Comparison of ENCODE assay signal across 8 mouse cellular contexts in genomic region chr7:127841340-127842000, GRCm38 (mm10). TPM values are rescaled to one million over a fixed set of nuclear protein-coding genes. Genes with fewer than 3 reads are reported as not detected.
A peak's percentile ranks its signal among the peaks of the same experiment; 100 is the strongest.
DNase-seq lines count a peak whose midpoint lies in the region; ATAC-seq and TF ChIP-seq lines count a peak whose summit lies in the region.

No protein-coding gene starts in this region.

- H3K36me3 ChIP-seq in CH12.LX (replicated peaks in 1 of 2; ENCODE audit: control insufficient read depth in 1 of 2, insufficient read depth in 1 of 2, low read length in 1 of 2), result peaks cover 18 to 30% of the 10 kb centered on the region in 2 experiments
- H3K36me3 ChIP-seq in forebrain, embryonic 12.5 days (replicated peaks), result no peaks in the 10 kb centered on the region
- peaks cover 30% of the 10 kb centered on the region for H3K36me3 ChIP-seq in heart, postnatal 0 days (replicated peaks; ENCODE audit: control insufficient read depth, insufficient read depth, low read length)
- peaks cover 7% of the 10 kb centered on the region for H3K36me3 ChIP-seq in liver, embryonic 16.5 days (ENCODE audit: control insufficient read depth, insufficient read depth)
- peaks cover 6% of the 10 kb centered on the region; the same call in 1 of the 2 replicates for H3K36me3 ChIP-seq in neural tube, embryonic 13.5 days
- no peaks in the 10 kb centered on the region for H3K36me3 ChIP-seq in testis, adult 2 months (ENCODE audit: control insufficient read depth, insufficient read depth, low read length)

- TF ChIP-seq CTCF in CH12.LX (conservative IDR thresholded peaks at IDR 0.05 in 1 of 2, IDR thresholded peaks at IDR 0.05 in 1 of 2; ENCODE audit: low read depth in 2 of 2, low read length in 2 of 2), result no peak
- 0 out of 2 replicates have a peak, but pooled peaks have one; percentile 3 for TF ChIP-seq CTCF in heart, postnatal 0 days (IDR thresholded peaks at IDR 0.05; ENCODE audit: low read depth)
- no peak for TF ChIP-seq CTCF in testis, adult 2 months (IDR thresholded peaks at IDR 0.05; ENCODE audit: control insufficient read depth, insufficient read depth, insufficient replicate concordance, low read depth, low read length)

- no peaks in the 10 kb centered on the region for H3K9me3 ChIP-seq in CH12.LX (replicated peaks; ENCODE audit: low read length)
- no peaks in the 10 kb centered on the region for H3K9me3 ChIP-seq in forebrain, embryonic 12.5 days
- no peaks in the 10 kb centered on the region for H3K9me3 ChIP-seq in heart, postnatal 0 days (replicated peaks; ENCODE audit: control insufficient read depth, low read length)
- H3K9me3 ChIP-seq in liver, embryonic 16.5 days (replicated peaks; ENCODE audit: control insufficient read depth, low read length), result no peaks in the 10 kb centered on the region
- H3K9me3 ChIP-seq in neural tube, embryonic 13.5 days, result no peaks in the 10 kb centered on the region

- DNase-seq in CH12.LX (ENCODE audit: extremely low read depth), result peak; percentile 90
- peak; percentile 78 for DNase-seq in c-Kit-positive CD71-positive TER-119-negative erythroid progenitor cells, embryonic 14.5 days (ENCODE audit: low read depth)
- peak; percentile 95 for DNase-seq in heart, postnatal 0 days (ENCODE audit: low spot score)
- DNase-seq in kidney, postnatal 4 days, result peak; percentile 94 to 97

- TF ChIP-seq POLR2A in CH12.LX (IDR thresholded peaks at IDR 0.05; ENCODE audit: low read depth, low read length), result peak; percentile 63; the same call in 1 of the 2 replicates
- TF ChIP-seq POLR2A in testis, adult 2 months (IDR thresholded peaks at IDR 0.05; ENCODE audit: control insufficient read depth, low read depth, low read length), result no peak; the same call in 1 of the 2 replicates

- peak overlapping the region; percentile 58 for H3K27ac ChIP-seq in CH12.LX (ENCODE audit: insufficient read depth, low read depth)
- peak overlapping the region; percentile 91 for H3K27ac ChIP-seq in forebrain, embryonic 12.5 days
- H3K27ac ChIP-seq in heart, postnatal 0 days (ENCODE audit: low read depth), result peak overlapping the region; percentile 91
- H3K27ac ChIP-seq in liver, embryonic 16.5 days (ENCODE audit: low read length), result peak overlapping the region; percentile 82
- H3K27ac ChIP-seq in neural tube, embryonic 13.5 days (replicated peaks), result peak overlapping the region; percentile 91
- peak overlapping the region; percentile 86 for H3K27ac ChIP-seq in testis, adult 2 months (ENCODE audit: control insufficient read depth, insufficient read depth, low read depth, low read length)

- TF ChIP-seq RAD21 in CH12.LX (IDR thresholded peaks at IDR 0.05; ENCODE audit: low read depth, low read length), result no peak

- H3K27me3 ChIP-seq in CH12.LX (replicated peaks), result no peaks in the 10 kb centered on the region
- 0 out of 2 replicates have a peak, but pooled peaks cover 5% of the 10 kb centered on the region for H3K27me3 ChIP-seq in forebrain, embryonic 12.5 days
- no peaks in the 10 kb centered on the region for H3K27me3 ChIP-seq in heart, postnatal 0 days (ENCODE audit: control insufficient read depth, insufficient read depth, low read length)
- no peaks in the 10 kb centered on the region for H3K27me3 ChIP-seq in liver, embryonic 16.5 days (ENCODE audit: control insufficient read depth, insufficient read depth, low read depth, low read length)
- H3K27me3 ChIP-seq in neural tube, embryonic 13.5 days, result no peaks in the 10 kb centered on the region
- H3K27me3 ChIP-seq in testis, adult 2 months (ENCODE audit: control insufficient read depth, insufficient read depth, low read length), result no peaks in the 10 kb centered on the region

- H3K4me3 ChIP-seq in CH12.LX (replicated peaks in 1 of 3; ENCODE audit: low read depth in 2 of 3, low read length in 2 of 3, poor library complexity in 1 of 3), result peak overlapping the region; percentile 65 to 87 (median 77)
- H3K4me3 ChIP-seq in forebrain, embryonic 12.5 days (replicated peaks), result peak overlapping the region; percentile 61
- H3K4me3 ChIP-seq in heart, postnatal 0 days (ENCODE audit: low read depth, low read length), result peak overlapping the region; percentile 86
- peak overlapping the region; percentile 73 for H3K4me3 ChIP-seq in liver, embryonic 16.5 days (ENCODE audit: low read depth, low read length)
- peak overlapping the region; percentile 70 for H3K4me3 ChIP-seq in neural tube, embryonic 13.5 days
- peak overlapping the region; percentile 93 for H3K4me3 ChIP-seq in testis, adult 2 months (ENCODE audit: control insufficient read depth, low read depth, low read length)

- WGBS in forebrain, embryonic 12.5 days, result under 1% methylated on average over 45 of the region's 46 CpGs
- WGBS in heart, postnatal 0 days, result under 1% methylated on average over 44 of the region's 46 CpGs
- WGBS in liver, embryonic 16.5 days (ENCODE audit: insufficient replicate concordance), result under 1% methylated on average over 46 of the region's 46 CpGs
- WGBS in neural tube, embryonic 13.5 days, result under 1% methylated on average over 44 of the region's 46 CpGs

- peak overlapping the region; percentile 74 for H3K9ac ChIP-seq in CH12.LX (ENCODE audit: insufficient read depth, low read depth)
- peak overlapping the region; percentile 63 for H3K9ac ChIP-seq in forebrain, embryonic 12.5 days
- H3K9ac ChIP-seq in heart, postnatal 0 days (replicated peaks; ENCODE audit: low read depth, low read length), result peak overlapping the region; percentile 73
- H3K9ac ChIP-seq in liver, embryonic 16.5 days (ENCODE audit: low read depth, low read length), result peak overlapping the region; percentile 76
- peak overlapping the region; percentile 77 for H3K9ac ChIP-seq in neural tube, embryonic 13.5 days

- in situ Hi-C loops in CH12.LX (cut with MboI; ENCODE audit: low pct_ligation_motif_present, low pct_unique_long_range_greater_than_20kb, low sequenced_read_pairs), result no loop called here

- TF ChIP-seq EP300 in CH12.LX (IDR thresholded peaks at IDR 0.05; ENCODE audit: low read length), result no peak
- TF ChIP-seq EP300 in heart, postnatal 0 days (IDR thresholded peaks at IDR 0.05; ENCODE audit: low read depth), result peak; percentile 59; the same call in 1 of the 2 replicates

- dilution Hi-C loops in CH12.LX (cut with MboI; ENCODE audit: extremely low pct_ligation_motif_present, extremely low pct_unique_long_range_greater_than_20kb, low sequenced_read_pairs), result no loop called here

- H3K4me1 ChIP-seq in CH12.LX (ENCODE audit: control insufficient read depth in 1 of 2, insufficient read depth in 2 of 2), result peaks cover 2 to 13% of the 10 kb centered on the region in 2 experiments; a peak in 3 of 4 replicates
- peaks cover 11% of the 10 kb centered on the region for H3K4me1 ChIP-seq in forebrain, embryonic 12.5 days
- peaks cover 5% of the 10 kb centered on the region for H3K4me1 ChIP-seq in heart, postnatal 0 days (ENCODE audit: control insufficient read depth, insufficient read depth)
- peaks cover 14% of the 10 kb centered on the region for H3K4me1 ChIP-seq in liver, embryonic 16.5 days (ENCODE audit: control insufficient read depth, low read depth, low read length)
- peaks cover 17% of the 10 kb centered on the region for H3K4me1 ChIP-seq in neural tube, embryonic 13.5 days (replicated peaks)
- H3K4me1 ChIP-seq in testis, adult 2 months (ENCODE audit: control insufficient read depth, insufficient read depth, low read length), result peaks cover 13% of the 10 kb centered on the region

- no peaks in the 10 kb centered on the region for H3K79me2 ChIP-seq in CH12.LX (replicated peaks; ENCODE audit: control insufficient read depth, extremely low read depth, insufficient read depth, poor library complexity, severe bottlenecking)

- ATAC-seq in forebrain, embryonic 12.5 days (ENCODE audit: low FRiP score), result peak; percentile 95
- peak; percentile 94 for ATAC-seq in heart, postnatal 0 days (ENCODE audit: insufficient read depth, low read depth)
- peak; percentile 87 for ATAC-seq in liver, embryonic 16.5 days (ENCODE audit: low read depth)
- peak; percentile 90 for ATAC-seq in neural tube, embryonic 13.5 days (ENCODE audit: low read depth)

- peak overlapping the region; percentile 41 for H3K4me2 ChIP-seq in CH12.LX (ENCODE audit: insufficient read depth, low read depth, poor library complexity, severe bottlenecking)
- H3K4me2 ChIP-seq in forebrain, embryonic 12.5 days, result peak overlapping the region; percentile 99
- H3K4me2 ChIP-seq in heart, postnatal 0 days (ENCODE audit: low read depth, low read length), result peak overlapping the region; percentile 96
- peak overlapping the region; percentile 98 for H3K4me2 ChIP-seq in liver, embryonic 16.5 days (ENCODE audit: low read depth, low read length)
- H3K4me2 ChIP-seq in neural tube, embryonic 13.5 days, result peak overlapping the region; percentile 99

RNA-seq across cellular contexts. Expression of gene Stx1b, which starts 17.1 kb away (rescaled TPM):
- total RNA-seq in CH12.LX (2012; rRNA removed) (0.08 TPM in 1 of 2 replicates, not detected in the other), CH12.LX (2014; rRNA removed) (not detected in 2 replicates)
- polyA plus RNA-seq in CH12.LX (2012; ENCODE audit: insufficient read length, low read depth), result 0.25 and 0.31 TPM in 2 replicates
- 11.5 and 17.3 TPM in 2 replicates for polyA plus RNA-seq in forebrain, embryonic 12.5 days (2016; fragmentation: Nextera tagmentation; extraction: Ambion mirVana)
- total RNA-seq in heart, postnatal 0 days (2014; rRNA removed; ENCODE audit: low replicate concordance), result 0.15 and 0.19 TPM in 2 replicates
- polyA plus RNA-seq in heart, postnatal 0 days (2015; fragmentation: Nextera tagmentation; extraction: Ambion mirVana), result 0.38 and 0.51 TPM in 2 replicates
- polyA plus RNA-seq in liver, embryonic 16.5 days (2015; fragmentation: Nextera tagmentation; extraction: Ambion mirVana), result 0.25 and 0.40 TPM in 2 replicates
- 38.4 and 39.8 TPM in 2 replicates for polyA plus RNA-seq in neural tube, embryonic 13.5 days (2015; fragmentation: Nextera tagmentation; extraction: Ambion mirVana)
- polyA plus RNA-seq in testis, adult 2 months (2012; rRNA removed), result 2.2 and 2.4 TPM in 2 replicates

RNA-seq across cellular contexts. Expression of gene Stx4a, which starts 17.4 kb away (rescaled TPM):
- total RNA-seq in CH12.LX (2012; rRNA removed) (23.0 and 25.4 TPM in 2 replicates), CH12.LX (2014; rRNA removed) (15.9 and 16.5 TPM in 2 replicates)
- 50.5 and 59.0 TPM in 2 replicates for polyA plus RNA-seq in CH12.LX (2012; ENCODE audit: insufficient read length, low read depth)
- 21.3 and 22.3 TPM in 2 replicates for polyA plus RNA-seq in forebrain, embryonic 12.5 days (2016; fragmentation: Nextera tagmentation; extraction: Ambion mirVana)
- total RNA-seq in heart, postnatal 0 days (2014; rRNA removed; ENCODE audit: low replicate concordance), result 4.5 and 14.5 TPM in 2 replicates
- polyA plus RNA-seq in heart, postnatal 0 days (2015; fragmentation: Nextera tagmentation; extraction: Ambion mirVana), result 44.7 and 46.5 TPM in 2 replicates
- 11.8 TPM in 2 replicates for polyA plus RNA-seq in liver, embryonic 16.5 days (2015; fragmentation: Nextera tagmentation; extraction: Ambion mirVana)
- polyA plus RNA-seq in neural tube, embryonic 13.5 days (2015; fragmentation: Nextera tagmentation; extraction: Ambion mirVana), result 18.9 and 25.4 TPM in 2 replicates
- 18.3 and 19.4 TPM in 2 replicates for polyA plus RNA-seq in testis, adult 2 months (2012; rRNA removed)

RNA-seq across cellular contexts. Expression of gene Zfp646, which starts 34.6 kb away (rescaled TPM):
- total RNA-seq in CH12.LX (2012; rRNA removed), result 23.8 and 25.3 TPM in 2 replicates
- total RNA-seq in CH12.LX (2014; rRNA removed), result 9.3 and 10.6 TPM in 2 replicates
- polyA plus RNA-seq in CH12.LX (2012; ENCODE audit: insufficient read length, low read depth), result 16.6 and 18.8 TPM in 2 replicates
- polyA plus RNA-seq in forebrain, embryonic 12.5 days (2016; fragmentation: Nextera tagmentation; extraction: Ambion mirVana), result 22.2 and 26.6 TPM in 2 replicates
- total RNA-seq in heart, postnatal 0 days (2014; rRNA removed; ENCODE audit: low replicate concordance), result 19.5 and 25.4 TPM in 2 replicates
- 2.7 and 3.0 TPM in 2 replicates for polyA plus RNA-seq in heart, postnatal 0 days (2015; fragmentation: Nextera tagmentation; extraction: Ambion mirVana)
- 4.8 and 4.9 TPM in 2 replicates for polyA plus RNA-seq in liver, embryonic 16.5 days (2015; fragmentation: Nextera tagmentation; extraction: Ambion mirVana)
- 10.2 and 12.0 TPM in 2 replicates for polyA plus RNA-seq in neural tube, embryonic 13.5 days (2015; fragmentation: Nextera tagmentation; extraction: Ambion mirVana)
- polyA plus RNA-seq in testis, adult 2 months (2012; rRNA removed), result 57.9 and 60.3 TPM in 2 replicates

RNA-seq across cellular contexts. Expression of gene Zfp668, which starts 35.2 kb away (rescaled TPM):
- total RNA-seq in CH12.LX (2012; rRNA removed), result 5.6 and 5.9 TPM in 2 replicates
- total RNA-seq in CH12.LX (2014; rRNA removed), result 2.4 and 2.6 TPM in 2 replicates
- 7.0 and 8.6 TPM in 2 replicates for polyA plus RNA-seq in CH12.LX (2012; ENCODE audit: insufficient read length, low read depth)
- polyA plus RNA-seq in forebrain, embryonic 12.5 days (2016; fragmentation: Nextera tagmentation; extraction: Ambion mirVana), result 33.9 and 38.2 TPM in 2 replicates
- total RNA-seq in heart, postnatal 0 days (2014; rRNA removed; ENCODE audit: low replicate concordance), result 3.2 and 4.8 TPM in 2 replicates
- 6.1 and 7.1 TPM in 2 replicates for polyA plus RNA-seq in heart, postnatal 0 days (2015; fragmentation: Nextera tagmentation; extraction: Ambion mirVana)
- polyA plus RNA-seq in liver, embryonic 16.5 days (2015; fragmentation: Nextera tagmentation; extraction: Ambion mirVana), result 4.5 and 5.0 TPM in 2 replicates
- polyA plus RNA-seq in neural tube, embryonic 13.5 days (2015; fragmentation: Nextera tagmentation; extraction: Ambion mirVana), result 32.5 and 35.1 TPM in 2 replicates
- polyA plus RNA-seq in testis, adult 2 months (2012; rRNA removed), result 3.2 TPM in 2 replicates

RNA-seq across cellular contexts. Expression of gene Hsd3b7, which starts 41.1 kb away (rescaled TPM):
- total RNA-seq in CH12.LX (2012; rRNA removed), result 2.9 and 4.2 TPM in 2 replicates
- total RNA-seq in CH12.LX (2014; rRNA removed), result 5.9 and 6.8 TPM in 2 replicates
- 0.99 and 2.1 TPM in 2 replicates for polyA plus RNA-seq in CH12.LX (2012; ENCODE audit: insufficient read length, low read depth)
- 7.3 and 7.6 TPM in 2 replicates for polyA plus RNA-seq in forebrain, embryonic 12.5 days (2016; fragmentation: Nextera tagmentation; extraction: Ambion mirVana)
- total RNA-seq in heart, postnatal 0 days (2014; rRNA removed; ENCODE audit: low replicate concordance), result 36.1 and 47.4 TPM in 2 replicates
- 23.3 and 27.4 TPM in 2 replicates for polyA plus RNA-seq in heart, postnatal 0 days (2015; fragmentation: Nextera tagmentation; extraction: Ambion mirVana)
- polyA plus RNA-seq in liver, embryonic 16.5 days (2015; fragmentation: Nextera tagmentation; extraction: Ambion mirVana), result 72.9 and 80.3 TPM in 2 replicates
- polyA plus RNA-seq in neural tube, embryonic 13.5 days (2015; fragmentation: Nextera tagmentation; extraction: Ambion mirVana), result 9.5 and 9.8 TPM in 2 replicates
- polyA plus RNA-seq in testis, adult 2 months (2012; rRNA removed), result 6.1 and 7.1 TPM in 2 replicates

Comparison
In these comparisons a context has a peak if more than half of its experiments do, and no peak if none do; other contexts are left out.
1. Peak in every context shown above with its lines: DNase-seq, ATAC-seq, H3K4me3 ChIP-seq and H3K27ac ChIP-seq.
2. H3K4me2 ChIP-seq: peak in every context shown above with its lines; median percentile 99 in forebrain, embryonic 12.5 days; 99 in neural tube, embryonic 13.5 days; 98 in liver, embryonic 16.5 days; 96 in heart, postnatal 0 days; 41 in CH12.LX.